ENCODE assay signal across 8 mouse cellular contexts in the genomic region with DNA sequence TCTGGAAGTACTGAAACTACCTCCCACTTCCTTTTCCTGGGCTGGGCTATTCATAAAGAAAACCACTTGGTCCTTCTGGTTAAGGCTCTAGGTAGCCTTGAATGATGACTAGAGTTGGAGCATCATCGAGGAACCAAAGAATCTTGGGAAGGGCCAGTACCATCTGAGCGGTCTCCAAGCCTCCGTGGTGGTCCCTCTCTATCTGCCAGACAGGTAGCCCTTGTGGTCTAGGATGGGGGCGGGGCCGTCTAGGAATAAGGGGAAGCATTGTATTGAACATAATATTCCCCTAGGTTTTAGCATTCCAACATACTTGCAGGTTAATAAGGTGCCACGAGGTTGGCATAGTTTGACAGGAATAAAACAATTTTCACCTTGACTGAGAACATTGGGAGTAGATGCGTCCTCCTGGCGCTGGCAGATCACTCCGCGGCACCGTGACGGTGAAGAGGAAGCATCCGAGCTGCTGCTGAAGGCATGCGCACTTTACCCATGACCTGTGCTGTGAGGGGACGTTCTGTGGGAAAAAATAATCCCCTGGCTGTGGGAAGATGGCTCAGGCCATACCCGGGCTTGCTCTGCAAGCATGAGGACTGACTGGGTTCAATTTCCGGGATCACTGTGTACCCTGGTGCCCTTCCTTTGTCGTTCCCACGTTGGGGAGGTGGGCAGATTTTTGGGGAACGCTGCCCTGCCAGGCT. TPM values are rescaled to one million over a fixed set of nuclear protein-coding genes. Genes with fewer than 3 reads are reported as not detected.
DNase-seq lines count a peak whose midpoint lies in the region; ATAC-seq and TF ChIP-seq lines count a peak whose summit lies in the region.

No protein-coding gene starts in this region.

- 0 out of 2 replicates have a peak overlapping the region, but pooled peaks have one; percentile 12 for H3K27ac ChIP-seq in heart, embryonic 13.5 days (replicated peaks)
- no peak overlapping the region for H3K27ac ChIP-seq in ES-Bruce4 (ENCODE audit: insufficient read depth, low read length)
- H3K27ac ChIP-seq in embryonic facial prominence, embryonic 14.5 days (replicated peaks; ENCODE audit: low read depth, low read length) = no peak overlapping the region
- H3K27ac ChIP-seq in limb, embryonic 11.5 days (replicated peaks; ENCODE audit: low read depth, low read length) = no peak overlapping the region
- no peak overlapping the region for H3K27ac ChIP-seq in neural tube, embryonic 15.5 days (replicated peaks)

- H3K27me3 ChIP-seq in heart, embryonic 13.5 days (replicated peaks) = peaks cover 33% of the 10 kb centered on the region; the same call in 1 of the 2 replicates
- no peaks in the 10 kb centered on the region for H3K27me3 ChIP-seq in ES-Bruce4 (ENCODE audit: control insufficient read depth, insufficient read depth, low read length, poor library complexity, severe bottlenecking)
- peaks cover 10% of the 10 kb centered on the region for H3K27me3 ChIP-seq in embryonic facial prominence, embryonic 14.5 days (replicated peaks; ENCODE audit: control insufficient read depth, insufficient read depth, low read length)
- no peaks in the 10 kb centered on the region for H3K27me3 ChIP-seq in limb, embryonic 11.5 days (ENCODE audit: control insufficient read depth, insufficient read depth, low read length)
- peaks cover 8% of the 10 kb centered on the region for H3K27me3 ChIP-seq in neural tube, embryonic 15.5 days (replicated peaks)

- no peak for TF ChIP-seq POLR2A in ES-Bruce4 (IDR thresholded peaks at IDR 0.05; ENCODE audit: insufficient read depth, low read length)

- no peak for DNase-seq in heart, postnatal 10 days
- DNase-seq in embryonic facial prominence, embryonic 14.5 days (ENCODE audit: low spot score) = no peak
- no peak for DNase-seq in limb, embryonic 11.5 days (ENCODE audit: low spot score)
- DNase-seq in testis, postnatal 10 days (ENCODE audit: low spot score) = no peak

- peak overlapping the region; percentile 66 for H3K4me2 ChIP-seq in heart, embryonic 13.5 days
- peak overlapping the region; percentile 43 for H3K4me2 ChIP-seq in embryonic facial prominence, embryonic 14.5 days (ENCODE audit: low read depth, low read length)
- peak overlapping the region; percentile 32 for H3K4me2 ChIP-seq in limb, embryonic 11.5 days (ENCODE audit: low read depth, severe bottlenecking)
- peak overlapping the region; percentile 56 for H3K4me2 ChIP-seq in neural tube, embryonic 15.5 days

- H3K36me3 ChIP-seq in heart, embryonic 13.5 days = no peaks in the 10 kb centered on the region
- no peaks in the 10 kb centered on the region for H3K36me3 ChIP-seq in ES-Bruce4 (ENCODE audit: control insufficient read depth, insufficient read depth, low read length, poor library complexity, severe bottlenecking)
- H3K36me3 ChIP-seq in embryonic facial prominence, embryonic 14.5 days (ENCODE audit: control insufficient read depth, insufficient read depth, low read length) = no peaks in the 10 kb centered on the region
- no peaks in the 10 kb centered on the region for H3K36me3 ChIP-seq in limb, embryonic 11.5 days (ENCODE audit: control insufficient read depth, insufficient read depth, low read length)
- H3K36me3 ChIP-seq in neural tube, embryonic 15.5 days = no peaks in the 10 kb centered on the region

- no peak for TF ChIP-seq EP300 in ES-Bruce4 (IDR thresholded peaks at IDR 0.05; ENCODE audit: insufficient read depth, low read depth, low read length)

- 21% methylated on average over 20 of the region's 20 CpGs for WGBS in heart, embryonic 13.5 days
- 23% methylated on average over 20 of the region's 20 CpGs for WGBS in embryonic facial prominence, embryonic 14.5 days
- WGBS in limb, embryonic 11.5 days = 22% methylated on average over 20 of the region's 20 CpGs
- 25% methylated on average over 20 of the region's 20 CpGs for WGBS in neural tube, embryonic 15.5 days

- H3K9ac ChIP-seq in heart, embryonic 13.5 days = peak overlapping the region; percentile 12; the same call in 1 of the 2 replicates
- no peak overlapping the region for H3K9ac ChIP-seq in ES-Bruce4 (ENCODE audit: low read depth, poor library complexity, severe bottlenecking)
- no peak overlapping the region for H3K9ac ChIP-seq in embryonic facial prominence, embryonic 14.5 days (ENCODE audit: low read depth, low read length)
- H3K9ac ChIP-seq in limb, embryonic 11.5 days (ENCODE audit: low read length) = no peak overlapping the region
- H3K9ac ChIP-seq in neural tube, embryonic 15.5 days (replicated peaks) = peak overlapping the region; percentile 23; the same call in 1 of the 2 replicates

- H3K4me1 ChIP-seq in heart, embryonic 13.5 days = peaks cover 35% of the 10 kb centered on the region
- H3K4me1 ChIP-seq in ES-Bruce4 (ENCODE audit: control insufficient read depth, insufficient read depth, low read length) = peaks cover 3% of the 10 kb centered on the region
- peaks cover 22% of the 10 kb centered on the region for H3K4me1 ChIP-seq in embryonic facial prominence, embryonic 14.5 days (ENCODE audit: control insufficient read depth, insufficient read depth, low read length)
- peaks cover 19% of the 10 kb centered on the region for H3K4me1 ChIP-seq in limb, embryonic 11.5 days (ENCODE audit: control insufficient read depth, insufficient read depth, low read length)
- H3K4me1 ChIP-seq in neural tube, embryonic 15.5 days = peaks cover 19% of the 10 kb centered on the region

- no peak for TF ChIP-seq CTCF in ES-Bruce4 (IDR thresholded peaks at IDR 0.05; ENCODE audit: low read depth, low read length)

- peak overlapping the region; percentile 39 for H3K4me3 ChIP-seq in heart, embryonic 13.5 days
- H3K4me3 ChIP-seq in ES-Bruce4 (ENCODE audit: low read depth, low read length) = peak overlapping the region; percentile 35
- peak overlapping the region; percentile 10 for H3K4me3 ChIP-seq in embryonic facial prominence, embryonic 14.5 days (ENCODE audit: low read depth, low read length)
- no peak overlapping the region for H3K4me3 ChIP-seq in limb, embryonic 11.5 days (ENCODE audit: low read depth, low read length)
- peak overlapping the region; percentile 31 for H3K4me3 ChIP-seq in neural tube, embryonic 15.5 days (replicated peaks)

- intact Hi-C loops in heart, postnatal 10 days (cut with DNase I) = no loop called here

- H3K9me3 ChIP-seq in heart, embryonic 13.5 days = no peaks in the 10 kb centered on the region
- no peaks in the 10 kb centered on the region for H3K9me3 ChIP-seq in ES-Bruce4 (replicated peaks; ENCODE audit: control insufficient read depth, insufficient read depth, low read length, poor library complexity, severe bottlenecking)
- H3K9me3 ChIP-seq in embryonic facial prominence, embryonic 14.5 days (ENCODE audit: control insufficient read depth, low read length) = no peaks in the 10 kb centered on the region
- H3K9me3 ChIP-seq in limb, embryonic 11.5 days (ENCODE audit: control insufficient read depth, low read length) = no peaks in the 10 kb centered on the region
- no peaks in the 10 kb centered on the region for H3K9me3 ChIP-seq in neural tube, embryonic 15.5 days (replicated peaks)

- ATAC-seq in heart, embryonic 13.5 days (ENCODE audit: extremely low read depth, insufficient number of reproducible peaks, low FRiP score, low TSS enrichment) = no peak
- no peak for ATAC-seq in embryonic facial prominence, embryonic 14.5 days (ENCODE audit: low read depth)
- peak; percentile 48; the same call in 1 of the 2 replicates for ATAC-seq in limb, embryonic 11.5 days (ENCODE audit: insufficient number of reproducible peaks, low FRiP score, low TSS enrichment, low read depth)
- ATAC-seq in neural tube, embryonic 15.5 days (ENCODE audit: low FRiP score) = peak; percentile 76; the same call in 1 of the 2 replicates
- no peak for ATAC-seq in erythroid progenitor cell, adult 5-6 weeks (replicated peaks; ENCODE audit: low FRiP score, poor library complexity, severe bottlenecking)

RNA-seq across cellular contexts. Expression of a gene that starts 16.3 kb away (rescaled TPM):
- 5.6 and 6.4 TPM in 2 replicates for polyA plus RNA-seq in heart, embryonic 13.5 days (2015; fragmentation: Nextera tagmentation; extraction: Ambion mirVana)
- total RNA-seq in heart, postnatal 10 days (2021) = 10 to 100 TPM; 41.9 to 48.3 TPM
- polyA plus RNA-seq in ES-Bruce4 (2011; ENCODE audit: insufficient read depth, insufficient read length, low read depth, missing spikeins) = 30.1 and 30.5 TPM in 2 replicates
- 18.0 and 19.8 TPM in 2 replicates for polyA plus RNA-seq in embryonic facial prominence, embryonic 14.5 days (2014; fragmentation: Nextera tagmentation; extraction: Ambion mirVana)
- polyA plus RNA-seq in limb, embryonic 11.5 days (2014; fragmentation: Nextera tagmentation; extraction: Ambion mirVana) = 18.5 and 19.8 TPM in 2 replicates
- 5.9 and 6.3 TPM in 2 replicates for polyA plus RNA-seq in neural tube, embryonic 15.5 days (2015; fragmentation: Nextera tagmentation; extraction: Ambion mirVana)
- 1.1 and 2.1 TPM in 2 replicates for total RNA-seq in erythroid progenitor cell, adult 5-6 weeks (2015; ENCODE audit: low replicate concordance)
- not detected in 2 replicates for total RNA-seq in erythroid progenitor cell, adult 5-6 weeks (2017; ENCODE audit: low replicate concordance)

Comparison
In these comparisons a context has a peak if more than half of its experiments do, and no peak if none do; other contexts are left out.
1. ATAC-seq: peak in limb, embryonic 11.5 days (single experiment) and neural tube, embryonic 15.5 days (single experiment); none in heart, embryonic 13.5 days (single experiment), embryonic facial prominence, embryonic 14.5 days (single experiment) and erythroid progenitor cell, adult 5-6 weeks (single experiment).
2. H3K9ac ChIP-seq: peak in heart, embryonic 13.5 days (single experiment) and neural tube, embryonic 15.5 days (single experiment); none in ES-Bruce4 (single experiment), embryonic facial prominence, embryonic 14.5 days (single experiment) and limb, embryonic 11.5 days (single experiment).
3. Peak in every context shown above with its lines, with median percentiles within 50 percentile points of each other: H3K4me2 ChIP-seq.